Mouse (Mus musculus) spleen, adult 12 weeks (tissue): ENCODE results near the gene Maats1.
A peak's percentile ranks its signal among the peaks of the same experiment; 100 is the strongest.

ENCODE experiments used
- DNase-seq: peaks from one replicate; pipeline ENCODE4 v3.0.0; 2022; ENCODE audit warnings: low spot score

Maats1 gene

GRCm38 (mm10) chr16:38341396-38342324 lies at the start of gene Maats1:
Maats1 (minus strand) TSS chr16:38342143.
- DNase-seq = peak; percentile 12

DNA sequence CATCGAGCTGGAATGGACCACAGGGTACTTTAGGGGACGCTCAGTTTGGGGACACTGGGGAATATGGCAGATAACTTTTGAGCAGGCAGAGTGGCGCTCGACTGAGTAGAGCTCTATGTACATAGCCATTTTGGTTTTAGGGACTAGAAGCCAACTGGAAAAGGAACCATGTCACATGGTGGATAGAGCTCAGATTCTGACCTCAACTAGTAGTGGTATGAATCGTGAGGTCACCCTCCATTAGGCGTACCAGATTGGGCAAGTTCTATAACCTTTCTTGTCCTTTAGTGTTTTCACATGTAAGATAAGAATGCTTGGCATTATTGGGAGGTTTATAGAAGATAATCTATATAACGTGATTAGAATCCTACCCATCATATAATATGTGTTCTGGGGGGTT lies 48.4 kb upstream of the Maats1 start:
- DNase-seq = no peak

DNA sequence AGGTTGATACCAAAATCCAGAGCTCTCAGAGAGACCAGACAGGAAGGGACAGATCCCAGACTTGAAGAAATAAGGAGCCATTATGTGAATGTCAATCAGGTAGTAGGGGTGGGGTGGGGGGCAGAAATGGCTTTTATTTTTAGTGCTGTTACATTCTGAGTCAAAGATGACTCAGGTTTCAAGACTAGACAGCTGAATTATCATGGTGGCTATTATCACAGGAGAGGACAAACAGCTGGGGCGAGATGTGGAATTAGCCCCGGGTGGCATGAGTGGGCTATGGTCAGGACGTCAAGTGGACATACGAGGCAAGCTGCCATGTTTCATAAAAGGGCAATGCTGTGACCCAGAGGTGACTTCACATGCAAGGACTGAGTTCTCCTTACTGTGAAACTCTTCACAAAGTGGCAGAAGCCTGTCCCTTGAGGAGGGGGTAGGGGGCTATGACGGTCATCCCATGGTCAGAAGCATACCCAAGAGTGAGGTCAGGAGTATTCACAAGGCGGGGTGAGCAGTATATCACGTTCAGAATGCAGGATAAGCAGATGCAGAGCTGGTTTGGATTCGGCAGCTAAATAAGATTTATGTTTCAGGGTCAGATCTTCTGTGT lies 47.4 kb upstream of the Maats1 start:
- DNase-seq = no peak

DNA sequence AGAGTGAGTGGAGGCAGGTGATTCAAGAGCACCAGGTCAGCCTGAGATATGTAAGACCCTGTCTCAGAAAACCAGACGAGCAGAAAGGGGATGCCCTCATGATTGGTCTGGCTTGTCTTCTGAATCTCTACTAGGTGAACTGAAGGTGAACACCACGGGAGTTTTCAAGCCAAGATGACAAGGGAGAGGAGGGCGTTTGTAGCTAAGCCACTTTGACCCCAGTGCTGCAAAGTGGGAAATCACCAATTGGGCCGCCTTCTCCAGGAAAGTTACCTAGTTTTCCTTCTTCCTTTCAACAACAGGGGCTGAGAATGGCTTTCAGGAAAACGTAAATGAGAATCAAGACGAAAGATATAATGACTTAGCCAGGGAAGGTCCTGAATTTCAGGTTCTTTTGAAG lies 46.8 kb upstream of the Maats1 start:
- no peak for DNase-seq

DNA sequence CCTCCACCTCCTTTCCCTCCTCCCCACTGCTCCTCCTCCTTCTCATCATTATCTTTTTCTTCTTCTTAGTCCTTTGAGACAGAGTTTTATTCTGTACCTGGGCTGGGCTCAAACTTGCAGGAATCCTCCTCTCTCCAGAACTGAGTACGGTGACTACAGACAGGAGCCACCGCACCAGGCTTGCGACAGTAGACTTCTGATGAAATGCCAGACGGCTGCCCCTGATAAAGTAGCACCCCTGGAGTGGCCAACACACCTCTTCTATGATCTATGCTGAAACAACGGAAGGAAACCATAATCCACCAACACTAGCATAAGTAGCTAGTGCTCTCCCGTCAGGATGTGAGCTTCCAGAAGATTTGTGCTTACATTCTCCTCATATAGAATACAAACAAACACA lies 45.4 kb upstream of the Maats1 start:
- DNase-seq = no peak

DNA sequence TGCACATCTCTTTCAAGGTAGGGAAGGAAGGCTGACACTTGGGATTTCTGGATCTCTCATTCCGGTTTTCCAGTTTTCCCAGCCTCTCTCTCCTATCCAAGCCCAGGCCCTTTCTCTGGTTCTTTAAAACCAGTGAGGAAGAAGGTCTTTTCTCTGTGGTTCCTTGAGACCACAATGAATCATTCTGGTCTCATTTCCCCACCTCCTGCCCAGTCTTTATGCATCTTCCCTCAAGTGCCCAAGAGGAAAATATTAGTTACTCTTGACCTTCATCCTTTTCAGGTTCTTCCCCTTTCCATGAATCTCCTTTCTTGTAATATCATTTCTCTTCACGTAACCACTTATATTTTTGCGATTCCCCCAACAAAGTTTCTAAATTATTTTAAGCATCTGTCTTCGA lies 43.8 kb upstream of the Maats1 start:
- no peak for DNase-seq

DNA sequence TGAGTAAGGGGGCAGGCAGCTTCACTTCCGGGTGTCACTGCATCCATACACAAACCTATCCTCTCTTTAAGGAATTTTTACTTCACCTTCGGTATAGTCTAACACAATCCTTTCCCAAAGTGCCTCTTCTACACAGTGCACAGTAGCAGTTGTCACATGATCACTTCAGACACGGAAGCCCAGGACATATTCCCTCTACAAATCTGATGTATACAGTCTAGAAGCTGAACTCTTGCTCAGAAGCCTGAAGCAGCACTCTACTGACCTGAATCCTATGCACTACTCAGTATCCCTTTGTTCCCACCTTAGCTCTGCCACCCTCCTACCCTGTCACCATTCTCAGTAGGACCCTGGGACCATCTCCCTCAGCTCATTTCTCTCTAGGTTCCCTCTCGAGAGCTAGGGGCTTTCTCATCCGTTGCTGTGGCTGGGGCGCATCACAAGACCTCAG lies 43.3 kb upstream of the Maats1 start:
- DNase-seq = no peak

DNA sequence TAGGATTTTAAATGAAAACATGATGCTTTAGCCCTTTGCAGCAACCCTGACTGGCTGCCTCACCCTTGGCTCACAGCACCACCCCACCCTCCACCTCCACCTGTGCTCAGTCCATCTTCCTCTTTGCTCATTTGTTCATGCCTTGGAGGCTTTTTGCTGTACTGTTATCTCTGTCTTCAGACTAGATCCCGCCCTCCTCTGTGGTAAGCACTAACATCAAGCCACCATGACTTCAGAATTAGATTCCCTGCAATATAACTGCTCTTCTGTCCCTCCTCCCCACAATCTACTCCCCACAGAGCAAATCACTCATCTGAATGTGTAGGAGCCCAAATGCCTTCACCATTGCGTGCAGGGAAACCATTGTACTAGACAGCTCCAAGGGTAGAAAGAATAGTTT lies 41.7 kb upstream of the Maats1 start:
- DNase-seq = no peak

DNA sequence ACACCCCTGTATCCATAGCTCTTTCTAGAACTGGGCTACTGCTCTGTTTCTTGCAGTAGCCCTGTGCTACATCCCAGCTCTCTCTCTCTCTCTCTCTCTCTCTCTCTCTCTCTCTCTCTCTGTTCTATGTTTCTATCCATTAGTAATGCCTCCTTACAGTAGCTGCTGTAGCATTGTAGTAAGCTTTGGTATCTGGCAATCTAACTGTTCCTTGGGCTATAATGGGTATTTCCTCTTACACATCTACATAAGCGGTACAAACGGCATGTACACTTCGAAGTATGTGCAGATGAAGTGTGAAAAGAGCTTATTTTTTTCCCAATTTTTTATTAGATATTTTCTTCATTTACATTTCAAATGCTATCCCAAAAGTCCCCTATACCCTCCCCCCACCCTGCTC lies 38.0 kb upstream of the Maats1 start:
- no peak for DNase-seq

- no peak for DNase-seq
These were observed 37.5 kb upstream of the Maats1 start for GRCm38 (mm10) chr16:38379493-38379892.

DNA sequence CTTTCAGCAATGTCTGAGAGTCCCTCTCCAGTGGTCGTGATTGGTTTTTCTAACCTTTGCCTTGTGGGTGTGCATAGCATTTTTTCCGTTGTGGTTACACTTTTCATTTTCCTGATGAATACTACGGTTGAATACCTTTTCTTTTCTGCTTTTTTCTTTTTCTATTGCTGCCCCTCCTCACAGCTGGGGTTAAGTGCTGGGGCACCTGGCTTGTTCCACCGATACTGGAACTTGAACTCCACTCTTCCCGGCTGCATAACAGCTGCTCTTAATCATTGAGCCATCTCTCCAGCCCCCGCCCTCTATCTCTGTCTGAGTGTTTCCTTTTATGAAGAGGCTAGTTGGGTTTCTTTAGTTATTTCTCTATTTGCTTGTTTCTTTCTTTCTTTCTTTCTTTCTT lies 37.1 kb upstream of the Maats1 start:
- DNase-seq = no peak

GRCm38 (mm10) chr16:38378591-38378990 lies 36.6 kb upstream of the Maats1 start:
- DNase-seq = no peak

GRCm38 (mm10) chr16:38377546-38377945 lies 35.6 kb upstream of the Maats1 start:
- DNase-seq = no peak

DNA sequence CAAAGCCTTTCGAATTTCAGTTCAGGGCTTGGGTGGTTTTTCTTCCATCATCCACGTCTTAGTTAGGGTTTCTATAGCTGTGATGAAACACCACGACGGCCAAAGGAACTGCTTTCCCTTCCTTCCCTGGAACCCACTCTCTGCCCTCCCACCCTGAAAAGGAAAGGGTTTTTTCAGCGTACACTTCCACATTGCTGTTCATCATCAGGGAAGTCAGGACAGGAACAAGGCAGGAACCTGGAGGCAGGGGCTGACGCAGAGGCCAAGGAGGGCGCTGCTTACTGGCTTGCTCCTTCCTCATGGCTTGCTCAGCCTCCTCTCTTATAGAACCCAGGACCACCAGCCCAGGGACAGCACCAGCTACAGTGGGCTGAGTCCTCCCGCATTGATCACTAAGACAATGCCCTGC lies 34.9 kb upstream of the Maats1 start:
- DNase-seq = no peak

GRCm38 (mm10) chr16:38376163-38376840 lies 34.4 kb upstream of the Maats1 start:
- DNase-seq = no peak

DNA sequence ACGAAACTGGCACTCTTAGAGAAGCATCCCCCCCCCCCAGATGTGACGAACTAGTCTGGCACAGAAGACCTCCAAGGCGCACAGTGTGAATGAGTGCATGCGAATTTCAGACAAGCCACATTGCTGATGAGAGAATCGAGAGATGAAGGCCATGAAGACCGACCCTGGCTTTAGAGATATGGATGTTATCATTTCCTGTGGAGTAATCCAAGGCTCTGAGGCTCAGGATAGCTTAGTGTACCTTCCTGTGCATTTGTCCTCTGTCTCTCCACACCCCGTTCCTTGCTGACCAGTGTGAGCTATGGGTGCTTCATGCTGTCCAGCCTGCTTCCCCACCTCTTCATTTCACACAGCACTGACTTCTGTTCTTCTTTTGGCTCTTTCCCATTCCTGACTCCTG lies 33.2 kb upstream of the Maats1 start:
- no peak for DNase-seq

- peak; percentile 63 for DNase-seq
These were observed 32.6 kb upstream of the Maats1 start for GRCm38 (mm10) chr16:38374379-38375140.

DNA sequence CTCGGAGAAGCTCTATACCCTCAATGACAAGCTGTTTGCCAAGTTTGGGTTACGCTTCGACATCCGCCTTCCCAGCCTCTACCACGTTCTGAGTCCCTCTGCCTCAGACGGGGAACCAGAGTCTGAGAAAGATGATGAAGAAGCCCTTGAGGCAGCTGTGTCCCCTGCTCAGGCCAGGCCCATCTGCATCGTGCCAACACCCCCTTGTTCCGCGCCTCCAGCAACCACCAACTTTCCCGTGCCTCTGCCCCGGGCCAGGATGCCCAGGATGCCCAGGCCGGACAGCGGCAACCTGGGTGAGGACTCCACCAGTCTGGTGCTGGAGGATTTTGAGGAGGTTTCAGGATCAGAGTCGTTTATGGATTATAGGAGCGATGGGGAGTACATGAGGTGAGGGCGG lies 32.0 kb upstream of the Maats1 start:
- DNase-seq = no peak

DNA sequence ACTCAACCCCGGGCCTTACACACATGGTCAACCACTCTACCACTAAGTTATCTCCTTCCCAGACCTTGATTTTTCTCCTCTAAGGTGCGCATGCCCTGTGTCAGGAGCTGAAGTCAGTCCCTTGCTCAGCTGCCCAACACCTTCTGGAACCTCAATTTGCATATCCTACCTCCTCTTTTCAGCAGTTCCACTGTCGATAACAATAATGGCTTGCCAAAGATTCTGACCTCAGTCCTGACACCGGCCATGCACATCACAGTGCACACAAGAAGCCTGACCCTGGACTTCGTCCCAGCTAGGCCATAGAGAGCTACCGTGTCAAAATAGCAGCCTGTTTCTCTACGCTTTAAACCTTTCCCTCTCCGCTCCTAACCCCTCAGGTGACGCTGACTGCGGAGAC lies 31.5 kb upstream of the Maats1 start:
- no peak for DNase-seq

DNA sequence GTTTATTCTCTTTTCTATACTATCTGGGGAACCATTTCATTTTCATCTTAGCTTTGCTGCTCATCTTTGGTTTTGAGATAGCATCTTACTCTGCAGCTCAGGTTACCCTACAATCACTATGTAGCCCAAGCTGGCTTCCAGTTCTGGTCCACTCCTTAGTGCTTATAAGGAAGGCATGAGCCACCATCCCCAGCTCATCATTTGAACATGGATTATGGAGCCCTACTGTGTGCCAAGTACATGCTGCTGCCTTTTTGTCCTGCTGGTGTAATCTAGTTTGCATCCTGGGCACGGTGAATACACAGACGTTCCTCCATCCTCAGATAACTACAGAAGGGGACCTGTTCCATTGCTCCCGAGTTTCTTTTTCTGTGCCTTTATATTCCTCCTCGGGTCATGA lies 30.9 kb upstream of the Maats1 start:
- DNase-seq = no peak

- peak; percentile 60 for DNase-seq
These were observed 29.9 kb upstream of the Maats1 start for GRCm38 (mm10) chr16:38371705-38372296.
